Mouse (Mus musculus) bone marrow macrophage, adult 2 months (primary cell): Measurements from ENCODE around the gene Dock1.

ENCODE experiments used
- CTCF ChIP-seq: IDR thresholded peaks from 2 replicates; pipeline ENCODE4 v1.5.1; 2012; ENCODE audit warnings: low read depth, mild to moderate bottlenecking, low read length, moderate library complexity
- POLR2A ChIP-seq: IDR thresholded peaks from 2 replicates; pipeline ENCODE4 v1.6.1; 2012; ENCODE audit warnings: mild to moderate bottlenecking, low read depth, low read length, borderline replicate concordance

GRCm38 (mm10) chr7:134775671-134776070, 105.2 kb downstream of the Dock1 start:
- TF ChIP-seq CTCF (no peak), POLR2A (no peak)
